Mouse (Mus musculus) lung, postnatal 25 days (tissue): ENCODE measurements around the gene Pde2a.

ENCODE experiments used
- DNase-seq: peaks from one replicate; pipeline ENCODE4 v3.0.0; 2022; ENCODE audit warnings: low spot score

Gene Pde2a

DNA sequence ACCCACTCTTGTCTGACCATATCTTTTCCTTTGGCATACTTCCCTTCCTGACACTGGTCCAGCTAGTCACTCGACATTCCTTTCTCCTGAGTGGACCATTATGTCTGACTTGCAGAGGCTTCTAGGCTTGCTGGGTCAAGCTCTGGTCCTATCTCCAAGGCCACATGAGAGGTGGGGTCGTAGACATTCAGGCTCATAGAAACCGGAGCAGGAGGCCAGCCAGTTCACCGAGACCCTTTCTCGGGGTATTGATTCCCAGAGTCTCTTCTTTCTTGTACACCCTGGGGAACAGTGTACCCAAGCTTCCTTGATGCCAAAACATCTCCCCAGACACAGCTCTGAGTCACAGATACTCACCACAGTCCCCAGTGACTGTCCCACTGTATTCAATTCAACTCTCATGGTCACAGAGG, 52.9 kb downstream of the Pde2a start:
- DNase-seq, result no peak

- DNase-seq, result no peak
These were observed 54.5 kb downstream of the Pde2a start for GRCm38 (mm10) chr7:101476028-101476427.

DNA sequence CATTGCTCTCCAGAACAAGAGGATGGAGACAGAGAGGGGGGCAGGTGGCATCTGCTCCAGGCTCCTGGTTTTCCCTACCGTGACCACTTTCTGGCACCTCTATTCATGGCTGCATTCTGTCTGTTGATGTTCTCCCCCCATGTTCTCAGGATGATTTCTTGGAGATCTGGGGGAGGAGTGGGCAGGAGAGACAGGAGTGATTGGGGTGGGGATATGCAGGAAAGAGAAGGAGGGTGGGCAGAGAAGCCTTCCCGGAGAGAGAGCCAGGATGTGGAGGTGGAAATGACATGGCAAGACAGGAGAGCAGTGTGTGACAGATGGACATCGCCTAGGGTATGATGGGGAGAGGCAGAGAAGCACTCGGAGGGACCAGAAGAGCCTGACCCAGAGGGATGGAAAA, 55.0 kb downstream of the Pde2a start:
- no peak for DNase-seq

GRCm38 (mm10) chr7:101477200-101477599, 55.7 kb downstream of the Pde2a start:
- no peak for DNase-seq

DNA sequence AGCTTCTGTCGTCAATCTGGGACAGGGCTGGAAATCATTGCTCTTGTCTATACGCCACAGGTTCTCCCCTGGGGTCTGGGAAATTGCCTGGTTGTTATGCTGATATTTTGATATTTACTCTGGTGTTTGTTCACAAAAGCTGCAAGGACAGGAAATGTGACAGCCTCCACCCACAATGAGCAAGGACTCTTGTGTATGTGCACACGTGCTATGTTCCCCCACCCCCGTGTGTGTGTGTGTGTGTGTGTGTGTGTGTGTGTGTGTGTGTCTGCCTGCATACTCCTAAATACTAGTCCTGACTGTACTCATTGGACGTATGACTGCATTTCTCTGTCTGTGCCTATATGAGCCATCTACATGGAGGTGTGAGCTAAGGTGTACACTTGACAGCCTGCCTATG, 56.6 kb downstream of the Pde2a start:
- no peak for DNase-seq

DNA sequence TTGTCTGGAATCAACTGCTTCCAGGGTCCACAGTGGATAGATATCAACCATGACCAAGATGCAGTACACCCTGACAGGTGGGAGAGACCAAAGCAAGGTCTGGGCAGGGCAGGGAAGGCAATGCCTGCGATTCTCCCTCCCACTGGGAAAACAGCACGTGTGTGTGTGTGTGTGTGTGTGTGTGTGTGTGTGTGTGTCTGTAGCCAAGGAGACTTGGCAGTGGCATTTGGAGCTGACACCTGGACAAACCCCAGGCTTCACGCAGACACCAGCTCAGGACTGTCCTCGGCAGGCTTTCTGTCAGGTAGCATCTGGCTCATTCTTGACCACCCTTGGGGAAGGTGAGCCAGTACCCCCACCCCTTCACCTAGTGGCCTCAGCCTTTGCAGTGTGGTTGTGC, 58.4 kb downstream of the Pde2a start:
- no peak for DNase-seq

- no peak for DNase-seq
These were observed 59.2 kb downstream of the Pde2a start for GRCm38 (mm10) chr7:101480671-101481070.

GRCm38 (mm10) chr7:101481872-101482498, 60.5 kb downstream of the Pde2a start:
- no peak for DNase-seq

DNA sequence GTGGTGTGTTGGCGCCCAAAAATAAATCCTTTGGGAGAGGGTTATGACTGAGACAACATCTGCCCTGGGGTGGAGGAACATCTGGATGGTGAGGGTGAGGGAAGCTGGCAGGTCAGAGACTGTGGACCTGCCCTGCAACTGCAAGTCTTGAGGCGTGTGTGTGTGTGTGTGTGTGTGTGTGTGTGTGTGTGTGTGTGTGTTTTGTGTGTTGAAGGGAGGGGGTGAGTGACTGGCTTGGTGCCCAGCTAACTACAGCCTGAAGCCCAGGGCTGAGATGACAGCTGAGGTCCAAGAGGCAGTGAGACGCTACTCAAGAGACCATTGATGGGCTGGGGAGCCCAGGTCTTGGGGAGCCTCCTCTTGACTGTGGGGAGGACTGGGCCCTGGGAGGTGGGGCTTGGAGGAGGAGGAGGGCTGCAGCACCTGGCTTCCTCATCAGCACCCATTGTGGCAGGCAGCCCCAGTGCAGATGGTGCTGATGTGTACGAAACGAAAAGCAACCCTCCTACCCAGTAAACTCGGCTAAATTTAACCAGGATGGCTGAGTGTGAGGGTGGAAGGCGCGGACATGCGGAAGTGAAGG, 61.1 kb downstream of the Pde2a start:
- no peak for DNase-seq

GRCm38 (mm10) chr7:101483498-101484115, 62.1 kb downstream of the Pde2a start:
- no peak for DNase-seq

DNA sequence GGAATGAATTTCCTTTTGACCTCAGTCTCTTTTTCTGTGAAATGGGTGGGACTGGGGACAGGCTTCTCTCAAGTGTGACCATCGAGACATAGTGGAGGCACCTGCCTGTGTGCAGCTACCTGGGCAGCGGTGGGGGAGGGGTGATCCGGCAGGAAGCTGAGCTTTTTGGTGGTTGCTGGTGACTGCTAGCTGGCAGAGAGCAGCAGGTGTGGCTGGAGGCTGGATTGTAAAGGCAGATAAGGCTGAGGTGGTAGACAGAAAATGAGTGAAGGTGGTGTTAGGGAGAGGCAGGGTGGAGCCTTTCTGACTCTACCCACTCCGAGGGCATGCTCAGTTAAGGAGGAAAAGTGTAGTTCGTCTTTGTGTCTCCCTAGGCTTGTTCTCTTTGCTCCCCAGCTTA, 65.6 kb downstream of the Pde2a start:
- DNase-seq, result no peak

GRCm38 (mm10) chr7:101490952-101491351, 69.5 kb downstream of the Pde2a start:
- DNase-seq, result no peak

GRCm38 (mm10) chr7:101498385-101498784, 76.9 kb downstream of the Pde2a start:
- DNase-seq, result no peak

- DNase-seq, result no peak
These were observed 77.8 kb downstream of the Pde2a start for GRCm38 (mm10) chr7:101499251-101499650.

GRCm38 (mm10) chr7:101499701-101500100, 78.2 kb downstream of the Pde2a start:
- no peak for DNase-seq

GRCm38 (mm10) chr7:101501236-101501635, 79.7 kb downstream of the Pde2a start:
- no peak for DNase-seq

DNA sequence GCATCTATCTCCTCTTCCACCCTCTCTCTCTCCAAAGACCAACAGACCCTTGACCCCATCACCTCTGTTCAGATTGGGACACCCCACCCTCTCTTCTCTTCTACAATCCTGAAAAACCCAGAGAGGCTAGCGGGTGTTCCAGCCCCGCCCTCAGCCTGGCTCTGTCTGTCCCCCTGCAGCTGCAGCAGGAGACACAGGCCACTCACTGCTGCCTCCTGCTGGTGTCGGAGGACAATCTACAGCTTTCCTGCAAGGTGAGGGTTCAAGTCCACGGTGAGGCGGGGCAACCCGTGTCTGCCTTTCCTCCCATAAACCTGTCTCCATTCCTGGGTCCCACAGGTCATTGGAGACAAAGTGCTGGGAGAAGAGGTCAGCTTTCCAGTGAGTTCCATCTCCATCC, 80.2 kb downstream of the Pde2a start:
- no peak for DNase-seq

GRCm38 (mm10) chr7:101503351-101503750, 81.9 kb downstream of the Pde2a start:
- DNase-seq, result peak; percentile 79

DNA sequence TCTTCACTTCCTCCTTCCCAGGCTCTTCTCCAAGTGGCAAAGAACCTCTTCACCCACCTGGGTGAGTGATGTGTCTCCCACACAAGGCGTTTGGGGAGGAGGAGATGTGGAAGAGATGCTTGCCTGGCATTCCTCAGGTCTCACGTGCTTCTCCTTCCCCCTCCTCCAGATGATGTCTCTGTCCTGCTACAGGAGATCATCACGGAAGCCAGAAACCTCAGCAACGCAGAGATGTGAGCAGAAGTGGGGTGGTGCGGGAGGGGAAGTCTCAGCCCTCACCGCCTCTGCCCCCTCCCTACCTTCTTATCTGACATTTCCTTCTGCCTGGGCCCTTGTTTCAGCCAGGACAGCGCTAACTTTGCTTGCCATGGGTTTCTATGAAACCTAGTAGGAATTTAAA, 82.3 kb downstream of the Pde2a start:
- DNase-seq, result no peak

GRCm38 (mm10) chr7:101504507-101504906, 83.0 kb downstream of the Pde2a start:
- DNase-seq, result no peak

GRCm38 (mm10) chr7:101509212-101509611, 87.7 kb downstream of the Pde2a start:
- no peak for DNase-seq

DNA sequence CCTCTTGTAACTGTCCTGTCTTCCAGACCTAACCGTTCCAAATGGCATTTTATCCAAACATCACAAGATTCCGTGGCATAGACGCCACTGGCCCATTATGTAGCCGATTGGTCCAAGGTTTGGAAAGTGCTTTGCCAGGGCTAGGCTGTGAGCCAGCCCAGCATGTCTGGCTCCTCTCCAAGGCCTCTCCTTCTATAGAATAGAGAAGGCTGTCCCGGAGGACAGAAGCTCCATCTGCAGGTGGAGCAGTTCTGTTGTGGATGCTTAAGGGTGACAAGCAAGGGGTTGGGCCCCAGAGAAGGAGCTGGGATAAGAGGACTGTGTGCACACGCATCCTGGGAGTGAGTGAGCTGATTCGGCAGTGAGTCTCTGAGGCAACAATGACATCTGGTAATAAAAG, 92.2 kb downstream of the Pde2a start:
- no peak for DNase-seq

GRCm38 (mm10) chr7:101514768-101515167, 93.3 kb downstream of the Pde2a start:
- DNase-seq, result no peak

GRCm38 (mm10) chr7:101515295-101515694, 93.8 kb downstream of the Pde2a start:
- no peak for DNase-seq
